Mouse (Mus musculus) thymus, postnatal 0 days (tissue): ENCODE measurements at regions not wholly inside any gene's neighbourhood (a gene's known extent, or its start where the extent isn't known, plus 50 kb on each side); places are given as distances from the start of the nearest gene placed in this dataset.

ENCODE experiments used
- DNase-seq: peaks from one replicate; pipeline ENCODE4 v3.0.0-alpha.2; 2015; ENCODE audit warnings: low spot score

- no peak for DNase-seq
Measured at GRCm38 (mm10) chr3:52762549-52762948, 254.5 kb downstream of the Cog6 start.

GRCm38 (mm10) chr3:52759846-52760245, 257.2 kb downstream of the Cog6 start:
- no peak for DNase-seq

GRCm38 (mm10) chr3:52758561-52758960, 258.5 kb downstream of the Cog6 start:
- DNase-seq = peak; percentile 77

- no peak for DNase-seq
Measured at GRCm38 (mm10) chr3:52756816-52757215, 260.2 kb downstream of the Cog6 start.

GRCm38 (mm10) chr3:52756006-52756405, 261.0 kb downstream of the Cog6 start:
- no peak for DNase-seq

- no peak for DNase-seq
Measured at GRCm38 (mm10) chr3:52754978-52755377, 262.1 kb downstream of the Cog6 start.

GRCm38 (mm10) chr3:52754401-52754800, 262.6 kb downstream of the Cog6 start:
- no peak for DNase-seq

- DNase-seq = no peak
Measured at GRCm38 (mm10) chr3:52746917-52747316, 270.1 kb downstream of the Cog6 start.

- no peak for DNase-seq
Measured at GRCm38 (mm10) chr3:52744334-52744733, 272.7 kb downstream of the Cog6 start.

- no peak for DNase-seq
Measured at GRCm38 (mm10) chr3:52740466-52741026, 276.5 kb downstream of the Cog6 start.

GRCm38 (mm10) chr3:52739526-52739925, 277.5 kb downstream of the Cog6 start:
- DNase-seq = no peak

GRCm38 (mm10) chr3:52738386-52738785, 278.7 kb downstream of the Cog6 start:
- no peak for DNase-seq

- no peak for DNase-seq
Measured at GRCm38 (mm10) chr3:52735939-52736338, 281.1 kb downstream of the Cog6 start.

- DNase-seq = peak; percentile 26
Measured at GRCm38 (mm10) chr3:52731941-52732340, 285.1 kb downstream of the Cog6 start.

- no peak for DNase-seq
Measured at GRCm38 (mm10) chr3:52731491-52731890, 285.5 kb downstream of the Cog6 start.

GRCm38 (mm10) chr3:52729731-52730130, 287.3 kb downstream of the Cog6 start:
- DNase-seq = no peak

GRCm38 (mm10) chr3:52728860-52729259, 288.2 kb downstream of the Cog6 start:
- no peak for DNase-seq

- no peak for DNase-seq
Measured at GRCm38 (mm10) chr3:52728426-52728825, 288.6 kb downstream of the Cog6 start.

GRCm38 (mm10) chr3:52724354-52724753, 292.7 kb downstream of the Cog6 start:
- no peak for DNase-seq

- DNase-seq = no peak
Measured at GRCm38 (mm10) chr3:52722946-52723345, 294.1 kb downstream of the Cog6 start.

GRCm38 (mm10) chr3:52719181-52719580, 297.9 kb downstream of the Cog6 start:
- DNase-seq = no peak

- DNase-seq = no peak
Measured at GRCm38 (mm10) chr3:52717324-52717723, 299.7 kb downstream of the Cog6 start.

- DNase-seq = no peak
Measured at GRCm38 (mm10) chr3:52712151-52712550, 304.9 kb downstream of the Cog6 start.

- DNase-seq = no peak
Measured at GRCm38 (mm10) chr3:52711133-52711532, 305.9 kb downstream of the Cog6 start.
